Comparison of ENCODE assay signal across 9 mouse cellular contexts in the genomic region with DNA sequence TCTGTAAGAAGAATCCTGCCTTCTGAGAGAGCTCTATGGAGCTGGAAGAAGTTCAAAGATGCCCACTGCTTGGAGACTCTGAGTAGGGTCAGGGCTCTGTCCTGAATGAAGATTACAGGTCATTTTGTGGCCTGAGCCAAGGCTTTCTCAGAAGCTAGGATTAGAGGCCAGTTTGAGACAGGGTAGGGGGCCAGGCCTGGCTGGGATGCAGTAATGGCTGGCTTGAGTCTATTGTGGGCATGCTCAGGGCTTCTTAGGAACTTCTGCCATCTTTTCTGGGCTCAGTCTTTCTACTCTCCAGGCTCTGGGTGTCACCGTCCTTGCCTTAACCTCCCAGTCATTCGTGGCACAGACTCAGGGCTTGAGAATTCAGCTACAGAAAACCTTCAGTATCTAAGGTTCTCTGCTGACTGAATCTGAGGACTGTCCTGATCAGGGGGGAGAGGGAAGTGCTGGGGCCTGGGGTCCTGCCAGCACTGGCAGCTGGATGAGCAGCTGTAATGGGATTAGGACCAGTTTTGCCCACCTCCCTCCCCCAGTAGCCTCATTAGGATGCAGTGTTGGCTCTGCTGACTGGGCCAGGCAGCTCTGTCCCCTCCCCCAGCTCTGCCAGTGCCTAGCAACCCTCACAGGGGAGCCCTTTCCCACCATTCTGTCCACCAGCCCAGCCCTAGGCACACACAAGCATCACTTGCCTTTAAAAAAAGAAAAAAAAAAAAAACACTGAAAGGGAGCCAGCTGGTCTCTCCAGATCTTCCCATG. TPM values are rescaled to one million over a fixed set of nuclear protein-coding genes. Genes with fewer than 3 reads are reported as not detected.
DNase-seq lines count a peak whose midpoint lies in the region; ATAC-seq and TF ChIP-seq lines count a peak whose summit lies in the region.
"Had no signal": no experiment of that assay in that cellular context is flagged by ENCODE, and none has a peak within 500 bp of the region (broad histone marks: within the 10 kb centered on the region; RNA-seq: fewer than 3 reads in every experiment).

No protein-coding gene starts in this region.

- DNase-seq in cerebellum, postnatal 10 days: peak; percentile 77 to 87
- no peak for DNase-seq in cerebellum, adult 8-10 months
- peak; percentile 43 for DNase-seq in embryonic facial prominence, embryonic 10.5 days (ENCODE audit: low spot score)
- no peak for DNase-seq in spleen, adult 12 weeks (ENCODE audit: low spot score)
- DNase-seq in kidney, adult 2 months: no peak
- no peak for DNase-seq in urinary bladder, postnatal 4 days (ENCODE audit: low spot score in 2 of 2)

- peaks cover 13% of the 10 kb centered on the region; the same call in 1 of the 2 replicates for H3K27me3 ChIP-seq in embryonic facial prominence, embryonic 10.5 days (replicated peaks; ENCODE audit: low read depth, poor library complexity, severe bottlenecking)
- no peaks in the 10 kb centered on the region for H3K27me3 ChIP-seq in intestine, embryonic 16.5 days (replicated peaks; ENCODE audit: control insufficient read depth, insufficient read depth, low read length)
- no peaks in the 10 kb centered on the region for H3K27me3 ChIP-seq in neural tube, embryonic 13.5 days
- no peaks in the 10 kb centered on the region for H3K27me3 ChIP-seq in kidney, adult 2 months (replicated peaks; ENCODE audit: control insufficient read depth, insufficient read depth, low read length)

- 13% methylated on average over 2 of the region's 2 CpGs for WGBS in embryonic facial prominence, embryonic 10.5 days
- WGBS in intestine, embryonic 16.5 days: 23% methylated on average over 2 of the region's 2 CpGs
- 13% methylated on average over 2 of the region's 2 CpGs for WGBS in neural tube, embryonic 13.5 days
- WGBS in kidney, adult 2 months: 35% methylated on average over 2 of the region's 2 CpGs

- peaks cover 29% of the 10 kb centered on the region for H3K4me1 ChIP-seq in embryonic facial prominence, embryonic 10.5 days
- no peaks in the 10 kb centered on the region for H3K4me1 ChIP-seq in intestine, embryonic 16.5 days (ENCODE audit: control insufficient read depth, insufficient read depth, low read length)
- peaks cover 39% of the 10 kb centered on the region for H3K4me1 ChIP-seq in neural tube, embryonic 13.5 days (replicated peaks)
- no peaks in the 10 kb centered on the region for H3K4me1 ChIP-seq in kidney, adult 2 months (ENCODE audit: control insufficient read depth, insufficient read depth, low read length)
- H3K4me1 ChIP-seq: liver, embryonic 15.5 days had no signal

- H3K9me3 ChIP-seq in embryonic facial prominence, embryonic 10.5 days: no peaks in the 10 kb centered on the region
- H3K9me3 ChIP-seq in intestine, embryonic 16.5 days (ENCODE audit: control insufficient read depth, low read length): no peaks in the 10 kb centered on the region
- no peaks in the 10 kb centered on the region for H3K9me3 ChIP-seq in neural tube, embryonic 13.5 days
- H3K9me3 ChIP-seq: liver, embryonic 15.5 days had no signal

- ATAC-seq in intestine, embryonic 16.5 days: 0 out of 2 replicates have a peak, but pooled peaks have one; percentile 26
- peak; percentile 95 for ATAC-seq in neural tube, embryonic 13.5 days (ENCODE audit: low read depth)

- H3K27ac ChIP-seq in embryonic facial prominence, embryonic 10.5 days (replicated peaks): peak overlapping the region; percentile 65
- H3K27ac ChIP-seq in intestine, embryonic 16.5 days (ENCODE audit: low read length): 0 out of 2 replicates have a peak overlapping the region, but pooled peaks have one; percentile 19
- H3K27ac ChIP-seq in neural tube, embryonic 13.5 days (replicated peaks): peak overlapping the region; percentile 90
- H3K27ac ChIP-seq in kidney, adult 2 months (ENCODE audit: insufficient read depth, low read depth, low read length): no peak overlapping the region
- H3K27ac ChIP-seq: liver, embryonic 15.5 days had no signal

- H3K4me3 ChIP-seq in embryonic facial prominence, embryonic 10.5 days: no peak overlapping the region
- H3K4me3 ChIP-seq in intestine, embryonic 16.5 days (ENCODE audit: low read length): no peak overlapping the region
- no peak overlapping the region for H3K4me3 ChIP-seq in neural tube, embryonic 13.5 days
- no peak overlapping the region for H3K4me3 ChIP-seq in kidney, adult 2 months (ENCODE audit: insufficient read depth, low read depth, low read length)
- H3K4me3 ChIP-seq: liver, embryonic 15.5 days had no signal

- TF ChIP-seq POLR2A in kidney, adult 2 months (IDR thresholded peaks at IDR 0.05; ENCODE audit: low read depth, low read length): no peak

- H3K9ac ChIP-seq in intestine, embryonic 16.5 days (ENCODE audit: low read depth, low read length): no peak overlapping the region
- no peak overlapping the region for H3K9ac ChIP-seq in neural tube, embryonic 13.5 days
- H3K9ac ChIP-seq: liver, embryonic 15.5 days had no signal

- no peak for TF ChIP-seq CTCF in kidney, adult 2 months (conservative IDR thresholded peaks at IDR 0.05; ENCODE audit: insufficient read depth, insufficient read length, low read depth, low read length)

- no peaks in the 10 kb centered on the region for H3K36me3 ChIP-seq in embryonic facial prominence, embryonic 10.5 days (replicated peaks)
- H3K36me3 ChIP-seq in intestine, embryonic 16.5 days (ENCODE audit: control insufficient read depth, insufficient read depth, low read length): no peaks in the 10 kb centered on the region
- H3K36me3 ChIP-seq in neural tube, embryonic 13.5 days: no peaks in the 10 kb centered on the region
- H3K36me3 ChIP-seq in kidney, adult 2 months (ENCODE audit: control insufficient read depth, insufficient read depth, low read length): no peaks in the 10 kb centered on the region
- H3K36me3 ChIP-seq: liver, embryonic 15.5 days had no signal

- no peak overlapping the region for H3K4me2 ChIP-seq in intestine, embryonic 16.5 days (ENCODE audit: low read depth, low read length)
- H3K4me2 ChIP-seq in neural tube, embryonic 13.5 days: no peak overlapping the region
- H3K4me2 ChIP-seq: liver, embryonic 15.5 days had no signal

RNA-seq across cellular contexts. Expression of gene Adcyap1r1, which starts 7.7 kb away (rescaled TPM):
- polyA plus RNA-seq in embryonic facial prominence, embryonic 10.5 days (2016; fragmentation: Nextera tagmentation; extraction: Ambion mirVana): 4.4 and 9.7 TPM in 2 replicates
- polyA plus RNA-seq in intestine, embryonic 16.5 days (2015; fragmentation: Nextera tagmentation; extraction: Ambion mirVana): 3.8 and 4.4 TPM in 2 replicates
- polyA plus RNA-seq in neural tube, embryonic 13.5 days (2015; fragmentation: Nextera tagmentation; extraction: Ambion mirVana): 40.5 and 43.9 TPM in 2 replicates
- 1.8 and 2.2 TPM in 2 replicates for polyA plus RNA-seq in kidney, adult 2 months (2012; rRNA removed)

Comparison
In these comparisons a context has a peak if more than half of its experiments do, and no peak if none do; other contexts are left out.
1. DNase-seq: peak in cerebellum, postnatal 10 days (2 of 2) and embryonic facial prominence, embryonic 10.5 days (single experiment); none in cerebellum, adult 8-10 months (single experiment), spleen, adult 12 weeks (single experiment), kidney, adult 2 months (single experiment) and urinary bladder, postnatal 4 days (0 of 2).